Mouse (Mus musculus) common myeloid progenitor, adult 5-6 weeks (primary cell): ENCODE measurements around the gene Fstl4. TPM values are rescaled to one million over a fixed set of nuclear protein-coding genes. Genes with fewer than 3 reads are reported as not detected.
A peak's percentile ranks its signal among the peaks of the same experiment; 100 is the strongest.

Experiments
- ATAC-seq: replicated peaks from 2 replicates; pipeline ENCODE4 v1.8.0; 2016; ENCODE audit warnings: low read depth, mild to moderate bottlenecking, moderate TSS enrichment, inconsistent platforms; ENCODE audit not compliant: poor library complexity, severe bottlenecking
- total RNA-seq: library from RNA; stranded (forward); fragments of 200-1000, 187-1606 nt; gene quantifications from 2 replicates; pipeline ENCODE4 v1.2.3, GENCODE M21; 2017

The Fstl4 gene
- total RNA-seq, 1 experiment from 2014 or later = not detected

DNA sequence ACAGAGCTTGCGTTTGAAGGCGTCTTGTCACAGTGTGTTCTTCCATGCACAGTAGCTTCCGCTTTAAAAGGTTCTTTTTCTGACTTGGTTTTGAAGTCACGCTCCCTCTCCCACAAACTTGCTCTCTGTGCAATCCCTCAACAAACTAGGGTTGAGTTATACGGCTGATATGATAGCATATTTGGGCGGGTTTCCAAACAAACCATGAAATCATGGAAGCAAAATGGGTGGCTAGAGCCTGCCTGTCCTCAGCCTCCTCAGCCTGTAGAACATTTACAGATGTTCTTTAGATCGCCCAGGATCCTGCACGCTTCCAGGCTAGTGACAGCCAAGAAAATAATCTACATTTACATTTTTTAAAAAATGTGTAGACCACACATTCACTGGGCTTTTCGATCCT lies 239.4 kb downstream of the Fstl4 start:
- no peak for ATAC-seq

DNA sequence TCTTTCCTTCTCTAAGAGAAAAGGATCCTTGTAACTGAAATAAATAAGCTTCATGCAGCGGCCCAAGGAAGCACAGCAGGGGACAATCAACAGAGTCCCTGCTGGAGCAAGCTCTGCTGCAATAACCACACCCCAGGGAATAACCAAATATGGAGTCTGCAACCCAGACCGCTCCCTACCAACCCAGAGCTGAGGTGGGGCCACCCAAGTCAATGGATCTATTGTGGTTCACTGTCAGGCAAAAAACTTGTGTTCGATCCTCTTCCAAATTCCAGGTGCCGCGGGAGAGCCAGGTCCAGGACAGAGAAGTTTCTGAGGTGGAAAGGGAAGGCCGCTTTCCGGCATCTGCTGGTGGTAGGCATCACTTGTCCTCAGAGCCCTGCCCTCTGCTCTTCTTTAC lies 245.2 kb downstream of the Fstl4 start:
- ATAC-seq = no peak

DNA sequence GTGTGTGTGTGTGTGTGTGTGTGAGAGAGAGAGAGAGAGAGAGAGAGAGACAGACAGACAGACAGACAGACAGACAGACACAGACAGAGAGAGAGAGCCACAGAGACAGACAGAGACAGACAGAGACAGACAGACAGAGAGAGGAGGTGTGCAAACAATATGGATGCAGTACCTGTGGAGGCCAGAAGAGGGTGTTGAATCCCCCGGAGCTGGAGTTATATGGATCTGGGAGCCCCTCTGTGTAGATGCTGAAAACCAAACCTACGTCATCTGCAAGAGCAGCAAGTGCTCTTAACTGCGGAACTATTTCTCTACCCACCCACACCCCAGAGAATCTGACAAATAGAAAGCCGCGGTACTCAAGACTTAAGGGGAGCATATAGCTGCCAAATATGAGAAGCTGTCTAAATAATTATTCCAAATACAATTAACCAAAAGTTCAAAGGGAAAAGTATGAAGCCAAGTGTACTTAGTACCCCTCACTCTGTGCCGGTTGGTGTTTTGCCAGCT lies 247.6 kb downstream of the Fstl4 start:
- ATAC-seq = no peak

DNA sequence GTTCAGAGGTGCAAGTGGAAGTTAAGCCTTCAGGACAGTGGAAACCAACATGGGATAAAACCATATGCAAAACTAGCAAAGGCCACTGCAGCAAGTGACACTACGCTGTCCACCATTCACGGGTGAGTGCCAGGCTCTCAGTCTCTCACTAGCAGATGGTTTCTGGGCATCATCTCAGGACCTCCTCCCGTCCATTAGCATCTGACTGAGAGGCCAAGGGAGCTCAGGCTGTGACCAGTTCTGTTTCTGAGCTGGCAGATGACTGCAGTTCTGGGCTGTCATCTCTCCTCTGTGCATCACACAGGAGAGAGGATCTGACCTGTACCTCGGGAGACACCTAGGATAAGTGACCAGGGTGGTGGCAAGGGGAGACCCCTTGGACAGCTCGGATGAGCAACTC lies 249.5 kb downstream of the Fstl4 start:
- no peak for ATAC-seq

DNA sequence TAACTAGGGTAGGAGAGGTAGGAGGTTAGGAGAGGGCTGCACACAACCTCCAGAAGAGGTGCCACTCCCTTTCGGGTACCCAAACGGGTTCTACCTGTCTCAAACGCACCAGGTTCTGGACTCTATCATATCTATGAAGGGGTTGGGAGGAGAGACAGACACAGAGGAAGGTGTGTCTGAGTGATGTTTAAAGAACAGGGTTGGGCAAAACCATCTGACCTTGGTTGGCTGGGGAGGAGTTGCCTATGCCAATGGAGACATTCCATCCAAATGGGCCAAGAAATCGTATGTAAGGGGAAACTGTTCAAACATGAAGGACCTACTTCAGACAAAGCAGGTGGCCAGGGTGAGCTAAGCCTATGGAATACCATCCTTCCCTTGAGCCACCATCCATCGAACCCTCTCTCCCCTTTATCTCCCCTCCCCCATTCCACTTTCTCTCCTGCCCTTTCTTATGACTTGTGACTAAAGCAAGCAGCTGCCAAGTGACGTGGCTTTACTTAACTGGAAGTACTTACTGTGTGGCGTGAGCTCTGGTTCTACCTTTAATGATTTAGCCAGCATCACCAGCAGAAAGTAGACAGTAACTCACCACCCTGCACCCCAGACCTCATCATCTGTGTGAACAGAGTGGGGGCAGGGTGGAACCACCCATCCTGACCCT lies 252.1 kb downstream of the Fstl4 start:
- no peak for ATAC-seq

DNA sequence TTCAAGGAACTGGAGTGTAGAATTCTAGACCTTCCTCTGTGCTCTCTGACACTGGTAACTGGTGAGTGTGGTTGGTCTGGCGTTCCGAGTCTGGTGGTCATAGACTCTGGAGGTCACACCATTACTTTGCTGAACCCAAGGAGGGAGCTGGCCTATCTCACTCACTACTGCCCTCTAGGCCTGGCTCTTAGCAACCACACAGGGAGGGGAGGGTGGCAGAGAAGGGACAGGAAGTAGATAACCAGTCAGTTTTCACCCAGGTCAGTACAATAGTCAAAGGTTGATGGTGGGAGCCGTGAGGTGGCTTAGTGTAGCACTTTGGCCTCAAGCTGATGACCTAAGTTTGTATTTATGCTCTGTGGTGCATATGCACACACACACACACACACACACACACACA lies 255.1 kb downstream of the Fstl4 start:
- ATAC-seq = no peak

DNA sequence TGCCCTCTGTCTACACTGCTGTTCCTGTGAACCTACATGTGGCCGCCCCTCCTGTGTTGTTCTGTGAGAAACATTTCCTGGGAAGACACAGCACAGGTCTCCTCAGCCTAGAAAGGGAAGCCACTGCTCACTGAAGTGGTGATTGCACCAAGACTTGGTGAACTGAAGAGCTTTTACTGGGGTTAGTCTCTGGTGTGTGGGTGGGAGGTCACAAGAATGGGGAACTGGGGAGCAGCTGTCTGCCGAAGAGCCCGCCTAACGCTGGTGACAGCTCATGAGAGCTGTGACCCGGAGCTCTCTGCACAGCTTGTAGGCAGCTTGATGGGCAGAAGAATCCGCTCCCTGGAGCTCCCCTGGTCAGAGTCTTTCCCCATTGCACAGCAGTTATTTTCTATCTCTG lies 260.0 kb downstream of the Fstl4 start:
- ATAC-seq = peak; percentile 86

DNA sequence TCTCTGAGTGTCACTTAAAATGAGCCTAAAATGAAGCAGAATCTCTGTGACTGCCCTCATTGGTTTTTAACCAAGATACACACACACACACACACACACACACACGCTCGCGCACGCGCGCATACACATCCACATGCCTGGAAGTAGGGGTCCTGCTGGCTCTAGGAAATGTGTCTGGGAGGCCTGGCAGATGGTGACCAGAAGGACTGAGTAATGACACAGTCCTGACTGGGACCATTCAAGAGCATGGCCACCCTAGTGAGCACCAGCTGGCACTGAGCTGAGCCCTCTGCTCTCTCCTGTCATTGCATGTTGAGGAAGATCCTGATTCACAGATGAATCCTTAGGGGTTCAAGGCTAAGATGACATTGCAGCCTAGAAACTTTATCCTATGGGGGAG lies 261.3 kb downstream of the Fstl4 start:
- no peak for ATAC-seq

DNA sequence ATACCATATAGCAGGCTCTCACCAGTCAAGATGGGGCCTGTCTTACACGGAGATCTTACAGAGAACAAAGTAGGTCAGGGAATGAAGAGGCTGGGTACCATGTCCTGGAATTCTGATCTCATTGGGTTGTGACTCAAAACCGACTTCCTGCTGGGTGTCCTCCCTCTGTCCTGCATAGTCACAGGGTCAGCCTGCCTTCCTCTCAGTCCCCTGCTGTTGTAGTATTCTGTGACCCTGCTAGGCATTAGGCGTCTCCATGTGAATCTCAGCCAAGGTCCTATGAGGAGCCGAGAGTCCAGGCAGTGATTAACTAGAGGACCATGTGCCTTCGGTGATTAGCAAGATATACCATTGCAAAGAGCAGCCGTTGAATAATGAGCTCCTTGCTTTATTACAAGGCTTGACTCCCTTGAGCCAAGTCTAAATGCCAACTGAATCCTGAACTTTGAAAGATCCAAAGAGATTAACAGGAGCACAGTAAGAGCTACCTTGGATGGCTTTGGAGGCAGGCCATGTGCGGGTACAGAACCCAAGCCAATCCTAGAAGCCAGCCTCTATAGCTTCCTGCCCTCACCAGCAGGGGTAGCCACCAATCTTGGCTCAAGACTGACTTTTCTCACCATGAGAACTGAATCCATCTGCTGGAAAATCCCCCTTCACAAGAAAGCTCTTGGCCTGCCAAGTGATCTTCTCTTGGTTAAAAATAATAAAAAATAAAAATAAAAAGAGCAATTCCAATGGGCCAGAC lies 264.2 kb downstream of the Fstl4 start:
- no peak for ATAC-seq

DNA sequence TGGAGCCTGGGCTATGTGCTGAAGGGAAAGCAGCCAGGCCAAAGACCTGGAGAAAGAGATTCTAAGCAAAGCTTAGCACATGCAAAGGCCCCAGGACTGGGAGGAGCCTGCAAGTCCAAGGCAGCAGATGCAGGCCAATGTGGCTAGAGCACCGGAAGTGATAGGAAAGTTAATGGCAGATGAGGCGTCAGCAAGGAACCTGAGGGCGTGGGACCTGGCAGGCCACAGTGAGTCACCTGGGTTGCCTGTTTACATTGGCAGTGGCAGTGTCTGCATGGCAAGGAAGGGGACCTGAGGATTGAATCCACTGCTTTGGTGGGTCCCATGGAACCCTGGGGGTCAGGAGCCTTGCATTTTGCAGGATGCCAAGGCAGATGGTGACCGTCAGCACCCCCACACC lies 267.3 kb downstream of the Fstl4 start:
- ATAC-seq = no peak

DNA sequence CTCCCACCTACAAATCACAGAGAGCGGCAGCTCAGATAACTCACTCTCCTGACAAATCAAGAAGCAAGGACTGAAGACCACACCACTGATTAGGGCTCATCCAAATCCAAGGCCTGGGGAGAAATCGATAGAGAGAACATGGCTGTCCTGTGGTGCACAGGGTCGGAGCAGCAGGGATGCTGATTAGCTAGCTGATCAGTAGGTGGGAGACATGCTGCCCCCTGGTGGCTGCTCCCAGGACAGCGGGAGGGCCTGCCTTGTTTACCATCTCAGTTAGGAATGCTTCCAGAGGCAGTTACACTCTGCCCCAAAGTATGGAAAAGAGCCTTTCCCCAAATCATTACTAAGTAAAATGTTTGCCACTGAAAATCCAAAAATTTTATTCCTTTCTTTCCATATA lies 267.9 kb downstream of the Fstl4 start:
- peak; percentile 92 for ATAC-seq

DNA sequence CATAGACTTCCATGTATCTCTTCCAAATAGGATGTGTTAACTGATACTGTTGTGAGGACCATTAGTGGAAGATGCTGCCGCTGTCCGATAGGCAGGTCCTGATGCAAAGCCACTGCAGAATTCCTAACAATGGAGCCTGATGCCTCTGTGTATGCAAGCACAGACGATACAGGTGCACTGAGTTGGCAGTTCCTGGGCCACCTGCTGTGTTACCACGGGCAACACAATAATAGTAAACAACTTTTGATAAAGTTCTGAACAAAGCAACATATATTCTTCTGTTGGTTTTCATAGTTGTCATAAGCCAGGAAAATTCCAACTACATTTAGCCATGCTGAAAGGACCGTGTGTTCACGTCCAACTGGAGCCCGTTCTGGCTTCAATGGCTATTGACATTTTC lies 271.0 kb downstream of the Fstl4 start:
- ATAC-seq = no peak

DNA sequence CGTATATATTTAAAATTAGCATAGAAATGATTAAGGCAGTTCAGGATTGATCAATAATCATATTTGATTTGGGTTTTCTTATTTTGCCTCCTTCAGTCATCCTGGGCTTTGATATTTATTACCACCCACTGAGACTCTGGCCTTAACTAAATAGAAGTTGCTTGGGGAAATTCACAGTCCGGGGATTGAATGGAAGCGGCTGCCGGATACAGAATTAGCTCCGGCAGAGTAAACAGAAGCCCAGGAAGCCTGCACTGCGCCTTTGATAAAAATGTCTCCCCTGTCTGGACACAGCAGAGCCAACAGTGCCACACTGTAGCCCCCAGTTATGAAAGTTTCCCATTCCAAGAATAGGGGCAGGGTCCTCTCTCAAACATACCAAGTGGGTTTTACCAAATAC lies 282.4 kb downstream of the Fstl4 start:
- no peak for ATAC-seq

DNA sequence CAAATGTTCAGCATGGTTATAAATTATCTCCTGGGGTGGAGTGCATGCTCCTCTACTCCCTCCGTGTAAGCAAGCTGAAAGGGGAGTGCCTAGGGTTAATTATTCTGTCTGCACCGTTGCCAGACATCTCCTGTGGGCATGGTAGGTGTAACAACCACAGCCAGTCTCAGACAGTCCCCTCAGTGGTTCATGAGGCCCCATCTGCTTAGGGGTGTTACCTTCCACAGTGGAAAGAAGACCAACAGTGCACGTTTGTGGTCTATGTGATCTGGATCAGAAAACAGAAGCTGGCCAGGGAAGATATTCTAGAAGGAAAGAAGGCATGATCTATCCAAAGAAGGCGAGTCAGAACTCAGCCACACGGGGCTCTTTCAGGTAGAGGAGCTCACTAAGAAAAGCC lies 289.7 kb downstream of the Fstl4 start:
- peak; percentile 64 for ATAC-seq

DNA sequence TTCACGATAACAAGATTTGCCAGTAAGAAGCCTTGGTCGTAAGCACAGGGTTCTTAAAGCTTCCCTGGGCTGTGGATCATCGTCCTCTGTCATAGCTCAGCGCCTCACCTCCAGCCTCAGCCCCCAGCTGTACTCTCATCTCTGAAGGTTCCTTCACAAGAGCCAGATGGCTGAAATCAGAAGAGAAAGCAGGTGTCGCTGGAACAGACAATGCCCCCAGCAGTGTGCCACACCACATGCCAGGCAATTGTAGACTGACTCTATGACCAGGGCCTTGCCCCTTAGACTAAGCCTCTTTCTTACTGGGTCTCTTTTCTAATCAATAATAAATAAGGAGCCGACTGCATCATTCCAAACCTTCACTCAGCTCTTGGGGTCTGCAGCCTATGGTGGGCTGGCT lies 291.5 kb downstream of the Fstl4 start:
- ATAC-seq = no peak

DNA sequence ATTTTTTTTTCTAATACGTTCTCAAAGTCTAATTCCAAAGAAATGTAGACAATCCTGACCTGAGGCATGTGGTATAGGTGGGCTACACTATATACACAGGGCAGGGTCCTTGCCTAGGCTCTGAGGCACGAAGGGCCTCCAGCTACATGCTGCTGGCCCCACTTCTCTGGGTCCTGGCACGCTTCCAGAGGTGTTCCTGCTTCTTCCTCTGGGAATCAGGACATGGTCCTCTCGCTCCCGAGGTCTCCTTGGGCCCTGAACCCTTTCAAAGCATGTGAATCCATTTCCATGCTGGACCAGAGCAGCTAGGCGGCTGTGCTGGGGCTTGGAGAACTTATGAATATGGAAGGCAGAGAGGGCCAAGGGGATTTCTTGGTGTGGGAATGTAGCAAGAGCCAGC lies 292.3 kb downstream of the Fstl4 start:
- ATAC-seq = no peak

DNA sequence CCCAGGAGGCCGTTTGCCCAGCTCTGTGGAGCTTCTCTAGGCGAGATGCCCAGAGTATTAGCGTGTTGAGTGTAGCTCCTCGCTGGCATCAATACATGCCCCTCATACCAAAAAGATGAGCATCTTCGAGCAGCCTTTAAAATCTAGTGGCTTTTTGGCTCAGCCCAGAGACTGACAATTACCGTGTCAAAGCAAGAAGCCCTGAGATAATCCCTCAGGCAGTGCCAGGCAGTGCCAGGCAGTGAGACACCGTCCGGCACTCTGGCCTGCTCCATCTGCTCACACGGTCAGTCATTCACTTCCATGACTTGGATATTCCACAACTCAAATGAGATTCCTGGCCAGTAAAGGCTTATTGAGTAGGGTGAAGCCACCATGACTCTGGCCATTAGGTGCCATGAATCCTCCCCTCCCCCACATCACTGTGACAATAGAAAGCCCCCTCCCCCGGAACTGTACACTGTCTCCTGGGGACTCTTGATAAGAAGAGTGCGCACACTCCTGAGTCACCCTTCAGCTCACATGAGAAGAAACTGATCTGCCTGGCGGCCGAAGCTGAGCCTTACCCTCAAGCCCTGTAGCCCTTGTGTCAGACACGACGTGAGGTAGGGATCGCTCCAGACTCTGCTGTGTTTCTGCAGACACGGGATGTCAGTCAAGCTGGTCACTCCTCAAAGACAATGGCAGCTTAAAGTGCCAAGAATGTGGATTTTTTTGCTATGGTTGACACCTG lies 293.6 kb downstream of the Fstl4 start:
- ATAC-seq = peak; percentile 52

DNA sequence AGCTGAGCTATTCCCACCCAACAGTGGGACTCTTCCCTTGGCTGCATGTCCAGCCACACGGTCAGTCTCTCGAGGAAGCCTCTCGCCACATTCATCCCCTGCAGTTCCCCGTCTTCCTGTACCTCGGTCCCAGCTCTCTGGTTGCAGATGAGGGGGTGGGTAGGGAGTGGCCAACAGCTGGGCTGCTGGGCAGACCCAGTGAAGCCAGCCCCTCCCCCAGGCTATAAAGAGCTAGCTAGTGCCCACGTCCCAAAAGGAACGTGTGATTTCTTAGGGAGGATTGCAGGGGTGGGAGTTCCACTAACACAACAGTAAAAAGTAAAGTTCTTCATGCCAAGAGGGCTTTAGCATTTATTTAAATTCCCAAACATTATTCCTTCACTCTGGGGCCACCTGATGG lies 294.1 kb downstream of the Fstl4 start:
- ATAC-seq = no peak

DNA sequence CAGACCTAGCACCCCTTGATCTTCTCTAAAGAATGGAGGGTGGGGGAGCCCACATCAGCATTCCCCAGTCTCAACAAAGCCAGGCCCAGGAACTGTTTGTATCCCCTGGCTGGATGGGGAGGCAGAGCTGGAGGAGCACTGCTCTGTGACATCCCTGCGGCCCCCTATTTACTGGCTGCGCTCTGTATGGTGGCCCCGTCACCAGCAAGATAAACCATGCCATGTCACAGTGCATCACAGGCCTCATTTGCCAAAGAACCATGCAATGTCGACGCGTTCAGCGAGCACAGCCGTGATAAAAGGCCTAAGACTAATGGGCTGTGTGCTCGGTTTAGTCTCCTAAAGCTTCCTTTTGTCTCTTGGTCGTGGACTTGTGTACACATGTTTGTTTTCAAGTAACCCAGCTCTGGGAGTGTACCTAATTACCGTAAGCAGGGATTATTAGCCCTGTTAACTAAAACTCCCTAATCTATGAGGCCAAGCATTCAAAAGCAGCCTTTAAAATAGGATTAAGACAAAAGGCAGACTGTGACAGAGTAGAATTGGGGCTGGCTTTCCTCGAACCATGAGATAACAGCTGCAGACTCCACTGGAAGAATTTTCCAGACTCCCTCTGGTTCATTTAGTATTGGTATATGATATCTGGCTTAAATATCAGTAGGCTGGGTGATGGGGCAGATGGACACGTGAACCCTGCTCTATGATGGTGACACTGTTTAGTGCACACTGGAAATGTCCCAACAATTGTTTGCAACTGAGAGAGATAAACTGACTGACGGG lies 303.5 kb downstream of the Fstl4 start:
- no peak for ATAC-seq

DNA sequence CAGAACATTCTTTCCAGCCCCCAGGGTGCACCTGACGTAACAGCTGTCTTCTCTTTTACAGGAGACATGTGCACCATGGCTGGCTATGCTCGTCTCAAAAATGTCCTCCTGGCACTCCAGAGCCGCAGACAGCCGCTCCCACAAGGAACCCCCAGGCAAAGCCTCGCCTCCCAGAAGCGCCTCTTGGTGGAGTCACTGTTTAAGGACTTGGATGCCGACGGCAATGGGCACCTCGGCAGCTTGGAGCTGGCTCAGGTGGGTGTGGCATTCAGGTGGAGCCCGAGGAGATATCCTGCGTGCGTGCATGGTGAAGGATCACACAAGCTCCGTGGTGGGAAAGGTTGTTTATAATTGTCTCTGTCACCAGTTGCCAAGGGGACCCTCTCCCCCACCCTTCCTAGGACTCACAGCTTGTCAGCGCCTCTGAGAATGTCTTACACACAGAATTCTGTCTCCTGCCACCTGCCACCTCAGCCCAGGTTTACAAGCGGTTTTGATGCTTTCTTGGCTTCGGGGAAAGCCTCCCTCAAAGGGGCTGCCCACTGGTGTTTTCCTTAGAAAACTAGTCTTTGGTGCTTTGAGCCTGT lies 304.1 kb downstream of the Fstl4 start:
- ATAC-seq = no peak
